Mouse (Mus musculus): Measurements from ENCODE around the gene H2afv. TPM values are rescaled to one million over a fixed set of nuclear protein-coding genes. Genes with fewer than 3 reads are reported as not detected.

The H2afv gene
- 15.0 and 25.2 TPM in 2 replicates for polyA plus RNA-seq (2012; ENCODE audit: low replicate concordance)

DNA sequence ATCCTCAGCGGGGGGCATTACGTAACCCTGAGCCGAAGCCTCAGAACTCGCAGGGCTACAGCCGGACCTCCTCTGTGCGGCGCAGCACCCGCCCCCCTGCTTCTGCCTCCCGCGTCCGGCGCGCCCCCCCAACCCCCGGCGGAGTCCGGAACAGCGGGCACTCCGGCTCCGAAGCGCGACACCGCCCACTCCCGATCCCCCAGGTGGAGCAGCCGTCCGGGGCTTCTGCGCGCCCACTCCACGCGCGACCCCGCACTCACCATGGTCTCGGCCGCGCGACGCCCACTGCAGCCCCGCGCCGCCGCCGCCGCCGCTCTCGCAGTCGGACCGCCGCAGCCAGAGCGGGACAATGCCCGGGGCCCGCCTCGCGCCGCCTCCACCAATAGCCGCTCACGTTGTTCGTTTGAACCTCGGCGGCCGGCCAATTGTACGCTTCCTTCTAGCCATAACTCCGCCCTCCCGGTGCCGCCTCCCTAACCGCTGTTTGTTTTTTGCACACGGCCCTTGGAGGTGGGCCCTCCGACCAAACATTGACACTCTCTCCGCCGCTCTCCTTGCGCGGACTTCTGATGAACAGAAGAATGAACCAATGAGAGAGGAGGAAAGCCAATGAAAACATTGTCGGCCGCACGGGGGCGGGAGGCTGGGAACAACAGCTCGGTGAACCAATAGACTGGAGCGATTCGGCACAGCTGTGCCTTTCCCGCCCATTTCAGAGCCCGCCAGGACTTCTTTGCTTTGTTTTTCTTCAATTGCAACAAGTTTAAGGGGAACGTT is at the start of gene H2afv:
H2afv (minus strand) TSS at position 367 of the 777 bp plus-strand sequence.

DNA sequence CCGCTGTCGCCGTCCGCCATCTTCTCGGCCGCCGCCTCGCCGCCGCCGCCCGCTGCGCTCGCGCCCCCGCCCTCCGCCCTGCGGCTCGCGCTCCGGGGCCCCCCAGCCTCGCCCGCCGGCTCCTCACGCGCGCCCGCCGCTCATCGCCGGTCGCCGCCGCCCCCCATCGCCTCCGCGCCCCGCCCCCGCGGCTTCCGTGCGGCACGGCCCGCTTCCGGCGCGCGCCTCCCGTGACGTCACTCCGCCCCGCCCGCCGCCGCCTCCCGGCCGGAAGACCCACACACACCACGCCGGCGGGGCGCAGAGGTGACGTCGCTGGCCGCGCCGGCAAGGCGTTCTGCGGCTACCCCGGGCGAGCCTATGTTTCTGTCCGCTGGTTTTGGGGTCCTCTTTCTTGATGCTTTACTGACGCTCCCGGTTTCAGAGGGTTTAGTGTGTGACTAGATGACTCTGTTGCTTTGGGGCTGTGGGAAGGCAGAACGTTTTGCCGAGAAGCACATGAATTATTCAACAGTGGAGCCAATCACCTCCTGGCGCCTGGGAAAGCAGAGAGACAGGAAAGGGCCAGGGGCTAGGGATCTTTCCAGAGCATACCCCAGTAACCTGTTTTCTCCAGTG is 31.7 kb upstream of the H2afv start, which contains the start of gene Purb:
Purb (minus strand) TSS at position 51 of the 618 bp plus-strand sequence.

DNA sequence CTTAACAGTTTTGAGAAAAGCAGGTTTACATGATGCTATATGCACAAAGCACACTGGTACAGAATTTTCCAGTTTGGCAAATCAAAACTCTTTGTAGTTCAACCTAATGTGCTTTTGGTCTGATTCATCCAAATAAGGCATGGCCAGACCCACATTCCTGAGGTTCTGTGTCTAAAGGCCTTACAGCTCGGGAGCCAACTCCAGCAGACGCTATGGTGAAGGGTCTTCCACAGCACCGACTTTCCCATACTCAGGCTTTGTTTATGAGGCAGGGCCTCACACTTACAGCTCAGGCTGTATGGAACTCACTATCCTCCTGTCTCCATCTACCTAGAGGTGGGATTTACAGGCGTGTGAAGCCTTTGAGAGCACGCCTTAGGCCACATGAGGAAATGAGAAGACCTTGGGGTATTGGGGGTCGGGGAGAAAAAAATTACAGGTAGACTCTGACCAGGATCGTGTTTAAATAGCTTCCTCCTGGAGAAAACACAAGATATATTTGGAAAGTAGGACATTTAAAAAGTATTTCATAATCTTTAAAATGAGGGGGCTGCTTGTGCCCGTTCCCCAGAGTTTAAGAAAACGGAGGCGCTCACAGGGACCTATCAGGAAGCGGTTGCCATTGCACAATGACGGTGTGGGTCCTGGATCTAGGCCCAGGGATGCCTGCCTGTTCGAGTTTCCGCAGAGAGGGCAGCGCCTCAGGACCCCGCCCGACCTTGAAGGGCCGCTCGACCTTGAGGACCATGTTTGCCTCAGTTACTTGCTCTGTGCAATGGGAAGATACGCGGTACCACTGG is 29.3 kb downstream of the H2afv start, which contains the start of gene Ppia:
Ppia (plus strand) TSS at position 693 of the 800 bp plus-strand sequence.

DNA sequence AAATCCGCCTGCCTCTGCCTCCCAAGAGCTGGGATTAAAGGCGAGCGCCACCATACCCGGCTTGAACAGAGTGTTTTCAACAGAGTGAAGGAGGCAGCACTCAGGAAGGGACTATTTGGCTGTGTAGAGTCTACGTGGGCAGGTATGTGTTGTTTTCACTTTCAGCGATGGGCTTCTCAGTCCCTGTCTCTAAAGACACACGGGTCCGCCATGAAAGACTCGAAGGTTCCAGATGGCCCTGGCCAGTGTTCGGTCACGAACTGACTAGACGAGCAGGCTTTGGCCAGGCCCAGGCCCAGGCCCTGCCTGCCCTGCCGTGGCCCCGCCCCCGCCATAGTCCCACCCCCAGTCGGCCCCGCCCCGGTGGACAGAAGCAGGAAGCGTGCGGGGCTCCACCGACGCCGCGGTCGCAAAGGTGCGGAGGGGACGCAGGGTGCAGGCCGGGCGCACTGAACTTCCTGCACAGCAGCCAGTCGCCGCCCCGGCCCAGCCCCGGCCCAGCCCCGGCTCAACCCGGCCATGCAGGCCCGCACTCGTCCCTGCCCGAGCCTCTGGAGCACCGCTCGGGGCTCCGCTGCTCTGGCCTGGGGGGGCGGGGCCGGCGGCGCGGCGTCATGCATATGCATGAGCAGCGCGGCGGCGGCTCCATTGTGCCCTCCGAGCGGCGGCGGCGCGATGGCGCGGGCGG is 55.4 kb downstream of the H2afv start, which contains the start of gene Zmiz2:
Zmiz2 (plus strand) TSS at position 349 of the 688 bp plus-strand sequence.

Other genes with a start within 250 kb of the H2afv start
- not detected in 2 replicates for gene A730071L15Rik, start 244.4 kb downstream of the H2afv start, polyA plus RNA-seq (2012; ENCODE audit: low replicate concordance)
- gene Nudcd3, start 244.0 kb downstream of the H2afv start, polyA plus RNA-seq (2012; ENCODE audit: low replicate concordance): 13.6 and 24.2 TPM in 2 replicates
- not detected in 2 replicates for gene Npc1l1, start 214.3 kb downstream of the H2afv start, polyA plus RNA-seq (2012; ENCODE audit: low replicate concordance)
- 8.9 and 15.3 TPM in 2 replicates for gene Ddx56, start 176.7 kb downstream of the H2afv start, polyA plus RNA-seq (2012; ENCODE audit: low replicate concordance)
- gene Tmed4, start 169.6 kb downstream of the H2afv start, polyA plus RNA-seq (2012; ENCODE audit: low replicate concordance): 19.5 and 19.6 TPM in 2 replicates
- gene Ogdh, start 152.8 kb downstream of the H2afv start, polyA plus RNA-seq (2012; ENCODE audit: low replicate concordance): 11.1 and 80.9 TPM in 2 replicates
- gene Zmiz2, start 55.4 kb downstream of the H2afv start, polyA plus RNA-seq (2012; ENCODE audit: low replicate concordance): 490 and 546 TPM in 2 replicates
- 27.1 and 117 TPM in 2 replicates for gene Ppia, start 29.0 kb downstream of the H2afv start, polyA plus RNA-seq (2012; ENCODE audit: low replicate concordance)
- gene Purb, start 31.5 kb upstream of the H2afv start, polyA plus RNA-seq (2012; ENCODE audit: low replicate concordance): 12.2 and 19.2 TPM in 2 replicates
- 24.2 and 24.7 TPM in 2 replicates for gene Myo1g, start 76.5 kb upstream of the H2afv start, polyA plus RNA-seq (2012; ENCODE audit: low replicate concordance)
- 39.3 and 43.8 TPM in 2 replicates for gene Ccm2, start 102.4 kb upstream of the H2afv start, polyA plus RNA-seq (2012; ENCODE audit: low replicate concordance)
- 11.9 and 24.1 TPM in 2 replicates for gene Nacad, start 161.6 kb upstream of the H2afv start, polyA plus RNA-seq (2012; ENCODE audit: low replicate concordance)
- gene Tbrg4, start 181.6 kb upstream of the H2afv start, polyA plus RNA-seq (2012; ENCODE audit: low replicate concordance): 180 and 342 TPM in 2 replicates
- gene Wap, start 194.2 kb upstream of the H2afv start, polyA plus RNA-seq (2012; ENCODE audit: low replicate concordance): not detected in 2 replicates
- 0.72 TPM in 1 of 2 replicates, not detected in the other for gene Ramp3, start 214.1 kb upstream of the H2afv start, polyA plus RNA-seq (2012; ENCODE audit: low replicate concordance)

Data from leukemia stem cell, adult 10-12 weeks (primary cell).